Mouse (Mus musculus) lung, postnatal 14 days (tissue): ENCODE data around the gene Ehd4.

Experiments used
- DNase-seq: peaks from one replicate; pipeline ENCODE4 v3.0.0; 2021

Gene Ehd4

GRCm38 (mm10) chr2:120106397-120106973, 47.9 kb downstream of the Ehd4 start:
- no peak for DNase-seq

GRCm38 (mm10) chr2:120105861-120106260, 48.5 kb downstream of the Ehd4 start:
- DNase-seq: no peak

GRCm38 (mm10) chr2:120102881-120103280, 51.5 kb downstream of the Ehd4 start:
- peak; percentile 73 for DNase-seq

GRCm38 (mm10) chr2:120102450-120102849, 52.0 kb downstream of the Ehd4 start:
- no peak for DNase-seq

GRCm38 (mm10) chr2:120101961-120102360, 52.4 kb downstream of the Ehd4 start:
- no peak for DNase-seq

- DNase-seq: peak; percentile 46
Observed at GRCm38 (mm10) chr2:120099886-120100285, 54.5 kb downstream of the Ehd4 start.

GRCm38 (mm10) chr2:120099263-120099662, 55.1 kb downstream of the Ehd4 start:
- DNase-seq: no peak

GRCm38 (mm10) chr2:120098781-120099202, 55.6 kb downstream of the Ehd4 start:
- DNase-seq: no peak

GRCm38 (mm10) chr2:120097868-120098267, 56.5 kb downstream of the Ehd4 start:
- peak; percentile 35 for DNase-seq

- no peak for DNase-seq
Observed at GRCm38 (mm10) chr2:120096711-120097110, 57.7 kb downstream of the Ehd4 start.

- no peak for DNase-seq
Observed at GRCm38 (mm10) chr2:120096191-120096590, 58.2 kb downstream of the Ehd4 start.

- no peak for DNase-seq
Observed at GRCm38 (mm10) chr2:120095171-120095570, 59.2 kb downstream of the Ehd4 start.

- DNase-seq: peak; percentile 67
Observed at GRCm38 (mm10) chr2:120093671-120094430, 60.6 kb downstream of the Ehd4 start.

GRCm38 (mm10) chr2:120090979-120091378, 63.4 kb downstream of the Ehd4 start:
- DNase-seq: no peak

GRCm38 (mm10) chr2:120087897-120088296, 66.5 kb downstream of the Ehd4 start:
- DNase-seq: no peak

GRCm38 (mm10) chr2:120087391-120087790, 67.0 kb downstream of the Ehd4 start:
- no peak for DNase-seq

- no peak for DNase-seq
Observed at GRCm38 (mm10) chr2:120086038-120086437, 68.4 kb downstream of the Ehd4 start.

- DNase-seq: peak; percentile 65
Observed at GRCm38 (mm10) chr2:120084593-120085361, 69.6 kb downstream of the Ehd4 start.

- no peak for DNase-seq
Observed at GRCm38 (mm10) chr2:120082416-120082815, 72.0 kb downstream of the Ehd4 start.

- DNase-seq: peak; percentile 66
Observed at GRCm38 (mm10) chr2:120076076-120076705, 78.2 kb downstream of the Ehd4 start.

GRCm38 (mm10) chr2:120074096-120074495, 80.3 kb downstream of the Ehd4 start:
- no peak for DNase-seq

GRCm38 (mm10) chr2:120069466-120069990, 84.9 kb downstream of the Ehd4 start:
- DNase-seq: no peak
